Mouse (Mus musculus): ENCODE measurements at regions not wholly inside any gene's neighbourhood (a gene's known extent, or its start where the extent isn't known, plus 50 kb on each side); places are given as distances from the start of the nearest gene placed in this dataset.

DNA sequence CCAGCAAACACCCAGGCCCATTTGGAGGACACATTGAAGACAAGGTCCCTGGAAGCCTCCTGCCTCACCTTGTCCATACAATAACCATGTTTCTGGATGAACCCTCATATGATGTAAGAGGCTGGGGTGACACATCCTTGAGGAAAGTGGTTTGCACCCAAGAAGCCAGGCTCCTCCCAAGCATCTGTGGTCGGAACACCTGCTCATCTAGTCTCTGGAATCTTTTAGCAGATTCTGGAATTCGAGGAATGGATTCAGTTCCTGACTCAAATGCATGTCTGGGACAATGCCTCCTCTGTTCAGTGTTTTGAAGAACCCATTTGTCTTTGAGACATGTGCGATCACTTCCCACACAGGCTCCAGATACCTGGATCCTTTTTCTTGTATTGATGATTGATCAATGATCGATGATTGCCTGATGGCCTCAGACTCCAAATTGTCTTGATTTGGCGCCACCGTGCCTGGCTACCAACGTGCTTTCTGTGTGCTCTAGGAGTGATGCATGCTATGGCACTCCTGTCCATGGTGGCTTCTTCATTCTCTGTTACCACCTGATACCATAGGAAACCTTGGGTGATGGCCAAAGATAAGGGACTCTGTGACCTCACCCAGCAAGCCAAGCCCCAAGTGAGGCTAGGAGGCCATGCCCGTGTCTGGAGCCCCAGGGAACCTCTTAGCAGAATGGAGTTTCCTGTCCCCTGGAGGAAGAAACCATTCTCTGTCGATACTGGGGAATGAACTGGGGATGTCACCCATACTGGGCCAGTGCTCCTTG, 126.7 kb downstream of the Mn1 start:
- Histone ChIP-seq H3K36me3 (ENCODE audit: control insufficient read depth, insufficient read depth, low read length) (no peaks in the 10 kb centered on the region), H3K27ac (ENCODE audit: insufficient read depth, low read depth, low read length) (no peak overlapping the region), H3K27me3 (ENCODE audit: control insufficient read depth, insufficient read depth, low read length) (no peaks in the 10 kb centered on the region), H3K4me1 (ENCODE audit: control insufficient read depth, insufficient read depth, insufficient read length, low read length) (no peaks in the 10 kb centered on the region), H3K4me3 (ENCODE audit: low read depth, low read length) (no peak overlapping the region)
- 74% methylated on average over 9 of the region's 9 CpGs for WGBS
- TF ChIP-seq CTCF (IDR thresholded peaks at IDR 0.05; ENCODE audit: extremely low read depth, insufficient read length, insufficient replicate concordance, low read depth, low read length) (no peak), POLR2A (IDR thresholded peaks at IDR 0.05; ENCODE audit: low read depth, low read length) (no peak)

DNA sequence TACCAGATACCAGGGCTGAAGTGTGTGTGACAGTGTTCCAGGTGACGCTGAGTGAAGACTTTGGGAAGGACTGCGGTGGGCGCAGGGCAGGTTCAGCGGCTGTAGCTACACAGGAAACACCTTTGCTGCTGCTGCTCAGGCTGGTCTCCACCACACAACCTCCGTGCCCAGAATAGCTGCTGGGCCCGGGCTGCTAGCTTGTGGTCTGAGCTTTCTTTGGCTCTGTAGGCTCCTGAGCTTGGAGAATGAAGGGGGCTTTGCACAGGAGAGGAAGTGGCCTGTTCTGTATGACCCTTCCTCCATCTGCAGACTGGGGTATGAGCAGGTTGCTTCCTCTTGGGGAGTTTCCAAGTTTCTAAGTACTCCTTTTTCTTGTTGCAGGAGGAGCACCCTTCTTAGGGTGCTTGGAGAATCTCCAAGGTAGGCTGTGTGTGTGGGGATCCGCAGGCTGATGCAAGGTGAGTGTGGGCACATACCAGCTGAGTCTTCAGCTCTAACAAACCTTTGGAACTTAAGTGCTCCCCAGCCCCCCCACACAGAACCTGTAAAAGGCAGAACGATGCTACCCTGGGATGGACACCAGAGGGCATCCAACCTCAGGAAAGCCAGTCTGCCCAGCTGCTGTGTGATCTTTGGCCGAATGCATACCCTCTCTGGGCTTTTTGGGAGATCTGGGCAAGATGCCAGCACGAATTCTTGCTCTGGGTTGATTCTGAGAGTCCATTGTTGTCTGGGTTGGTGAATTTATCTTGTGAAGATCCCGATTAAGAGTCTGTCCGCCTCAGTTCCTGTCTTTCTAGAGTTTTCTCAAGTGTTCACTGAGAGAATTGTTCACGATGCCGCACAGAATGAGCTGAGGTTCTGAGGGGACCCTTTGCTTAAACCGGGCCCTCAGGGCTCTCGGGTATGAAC, 136.6 kb downstream of the Mn1 start:
- Histone ChIP-seq H3K4me1 (ENCODE audit: control insufficient read depth, insufficient read depth, insufficient read length, low read length) (no peaks in the 10 kb centered on the region), H3K27ac (ENCODE audit: insufficient read depth, low read depth, low read length) (no peak overlapping the region), H3K4me3 (ENCODE audit: low read depth, low read length) (no peak overlapping the region), H3K36me3 (ENCODE audit: control insufficient read depth, insufficient read depth, low read length) (no peaks in the 10 kb centered on the region), H3K27me3 (ENCODE audit: control insufficient read depth, insufficient read depth, low read length) (no peaks in the 10 kb centered on the region)
- TF ChIP-seq CTCF (IDR thresholded peaks at IDR 0.05; ENCODE audit: extremely low read depth, insufficient read length, insufficient replicate concordance, low read depth, low read length): no peak
- TF ChIP-seq POLR2A (IDR thresholded peaks at IDR 0.05; ENCODE audit: low read depth, low read length): no peak
- 63% methylated on average over 16 of the region's 16 CpGs for WGBS

GRCm38 (mm10) chr5:111554551-111555311, 137.6 kb downstream of the Mn1 start:
- TF ChIP-seq POLR2A (IDR thresholded peaks at IDR 0.05; ENCODE audit: low read depth, low read length) (no peak), CTCF (IDR thresholded peaks at IDR 0.05; ENCODE audit: extremely low read depth, insufficient read length, insufficient replicate concordance, low read depth, low read length) (no peak)
- no peaks in the 10 kb centered on the region for H3K27me3 ChIP-seq (ENCODE audit: control insufficient read depth, insufficient read depth, low read length)
- H3K27ac ChIP-seq (ENCODE audit: insufficient read depth, low read depth, low read length): no peak overlapping the region
- H3K4me1 ChIP-seq (ENCODE audit: control insufficient read depth, insufficient read depth, insufficient read length, low read length): no peaks in the 10 kb centered on the region
- 40% methylated on average over 24 of the region's 24 CpGs for WGBS
- H3K36me3 ChIP-seq (ENCODE audit: control insufficient read depth, insufficient read depth, low read length): no peaks in the 10 kb centered on the region
- no peak overlapping the region for H3K4me3 ChIP-seq (ENCODE audit: low read depth, low read length)

- TF ChIP-seq CTCF (IDR thresholded peaks at IDR 0.05; ENCODE audit: extremely low read depth, insufficient read length, insufficient replicate concordance, low read depth, low read length) (no peak), POLR2A (IDR thresholded peaks at IDR 0.05; ENCODE audit: low read depth, low read length) (no peak)
- 14% methylated on average over 5 of the region's 5 CpGs for WGBS
These were observed 138.3 kb downstream of the Mn1 start for GRCm38 (mm10) chr5:111555312-111555957.

DNA sequence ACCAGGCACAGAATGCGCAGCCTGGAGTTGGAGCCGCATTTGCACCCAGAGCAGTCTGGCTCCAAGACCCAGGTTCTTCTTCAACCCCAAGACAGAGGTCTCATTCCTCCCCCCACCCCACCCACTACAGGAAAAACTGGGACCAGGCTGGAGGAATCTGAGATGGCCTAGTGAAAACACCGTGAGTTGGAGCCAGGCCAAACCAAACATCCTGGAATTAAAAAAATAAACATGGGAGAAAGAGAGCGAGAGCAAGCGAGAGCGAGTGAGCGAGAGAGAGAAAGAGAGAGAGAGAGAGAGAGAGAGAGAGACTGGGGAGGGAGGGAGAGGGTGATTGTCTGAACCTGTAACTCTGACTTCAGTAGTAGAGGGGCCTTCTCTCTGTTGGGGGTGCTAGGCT, 138.8 kb downstream of the Mn1 start:
- Histone ChIP-seq H3K36me3 (ENCODE audit: control insufficient read depth, insufficient read depth, low read length) (no peaks in the 10 kb centered on the region), H3K4me3 (ENCODE audit: low read depth, low read length) (no peak overlapping the region), H3K4me1 (ENCODE audit: control insufficient read depth, insufficient read depth, insufficient read length, low read length) (no peaks in the 10 kb centered on the region), H3K27me3 (ENCODE audit: control insufficient read depth, insufficient read depth, low read length) (no peaks in the 10 kb centered on the region), H3K27ac (ENCODE audit: insufficient read depth, low read depth, low read length) (no peak overlapping the region)
- WGBS: 35% methylated on average over 7 of the region's 7 CpGs
- no peak for TF ChIP-seq CTCF (IDR thresholded peaks at IDR 0.05; ENCODE audit: extremely low read depth, insufficient read length, insufficient replicate concordance, low read depth, low read length)
- no peak for TF ChIP-seq POLR2A (IDR thresholded peaks at IDR 0.05; ENCODE audit: low read depth, low read length)

More at GRCm38 (mm10) chr5:111555312-111555957, 138.3 kb downstream of the Mn1 start:
- Histone ChIP-seq H3K4me1 (ENCODE audit: control insufficient read depth, insufficient read depth, insufficient read length, low read length) (no peaks in the 10 kb centered on the region), H3K4me3 (ENCODE audit: low read depth, low read length) (no peak overlapping the region), H3K36me3 (ENCODE audit: control insufficient read depth, insufficient read depth, low read length) (no peaks in the 10 kb centered on the region), H3K27me3 (ENCODE audit: control insufficient read depth, insufficient read depth, low read length) (no peaks in the 10 kb centered on the region), H3K27ac (ENCODE audit: insufficient read depth, low read depth, low read length) (no peak overlapping the region)

DNA sequence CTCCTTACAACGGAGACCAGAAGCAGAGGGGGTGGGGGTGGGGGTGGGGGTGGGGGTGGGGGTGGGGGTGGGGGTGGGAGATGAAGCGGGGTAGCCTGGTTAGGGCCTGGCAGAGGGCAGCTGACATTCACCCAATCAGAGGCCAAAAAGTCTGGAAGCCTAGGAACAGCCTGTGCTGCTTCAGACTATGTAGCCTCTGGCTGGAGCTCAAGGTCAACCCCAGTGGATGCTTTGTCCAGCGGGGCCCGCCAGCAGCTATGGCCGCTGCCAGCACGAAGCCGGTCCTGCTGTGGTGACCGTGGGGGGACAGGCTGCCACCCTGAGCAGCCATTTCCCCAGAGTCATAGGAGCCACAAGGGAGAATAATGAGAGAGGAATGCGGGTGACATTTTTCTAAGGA, 143.3 kb downstream of the Mn1 start:
- WGBS: 51% methylated on average over 9 of the region's 9 CpGs
- no peaks in the 10 kb centered on the region for H3K4me1 ChIP-seq (ENCODE audit: control insufficient read depth, insufficient read depth, insufficient read length, low read length)
- no peaks in the 10 kb centered on the region for H3K36me3 ChIP-seq (ENCODE audit: control insufficient read depth, insufficient read depth, low read length)
- H3K27me3 ChIP-seq (ENCODE audit: control insufficient read depth, insufficient read depth, low read length): no peaks in the 10 kb centered on the region
- no peak overlapping the region for H3K27ac ChIP-seq (ENCODE audit: insufficient read depth, low read depth, low read length)
- no peak for TF ChIP-seq CTCF (IDR thresholded peaks at IDR 0.05; ENCODE audit: extremely low read depth, insufficient read length, insufficient replicate concordance, low read depth, low read length)
- no peak for TF ChIP-seq POLR2A (IDR thresholded peaks at IDR 0.05; ENCODE audit: low read depth, low read length)
- H3K4me3 ChIP-seq (ENCODE audit: low read depth, low read length): no peak overlapping the region

Data from small intestine, adult 2 months (tissue).